Mouse (Mus musculus) cerebellum, postnatal 10 days (tissue): ENCODE measurements around the gene Psmd1.

Source experiments
- DNase-seq, 2 experiments: peaks; one replicate each; pipeline ENCODE4 v3.0.0; 2021; ENCODE audit warnings: mixed read lengths in 2 of 2

Gene Psmd1

GRCm38 (mm10) chr1:86160479-86160878 lies 96.3 kb downstream of the Psmd1 start:
- DNase-seq, result no peak

DNA sequence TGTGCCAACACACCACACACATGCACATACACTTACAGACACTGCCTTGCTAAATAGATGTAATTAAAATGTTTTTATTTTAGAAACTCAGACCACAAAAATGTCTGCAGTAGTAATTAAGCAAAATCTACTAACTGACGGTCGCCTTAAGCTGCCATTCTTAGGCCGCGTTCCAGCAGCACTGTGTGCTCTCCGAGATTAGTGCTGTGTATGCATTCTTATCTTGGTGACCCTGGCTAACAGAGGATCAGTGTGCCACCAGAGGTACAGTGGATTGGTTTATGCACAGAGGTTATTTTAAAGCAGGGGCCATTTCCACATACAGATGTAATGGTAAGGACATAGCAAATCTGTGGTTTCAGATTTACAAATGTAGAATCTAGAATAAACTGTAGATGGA lies 96.9 kb downstream of the Psmd1 start:
- no peak for DNase-seq

- no peak for DNase-seq
Measured at GRCm38 (mm10) chr1:86174602-86175001, 110.4 kb downstream of the Psmd1 start.

DNA sequence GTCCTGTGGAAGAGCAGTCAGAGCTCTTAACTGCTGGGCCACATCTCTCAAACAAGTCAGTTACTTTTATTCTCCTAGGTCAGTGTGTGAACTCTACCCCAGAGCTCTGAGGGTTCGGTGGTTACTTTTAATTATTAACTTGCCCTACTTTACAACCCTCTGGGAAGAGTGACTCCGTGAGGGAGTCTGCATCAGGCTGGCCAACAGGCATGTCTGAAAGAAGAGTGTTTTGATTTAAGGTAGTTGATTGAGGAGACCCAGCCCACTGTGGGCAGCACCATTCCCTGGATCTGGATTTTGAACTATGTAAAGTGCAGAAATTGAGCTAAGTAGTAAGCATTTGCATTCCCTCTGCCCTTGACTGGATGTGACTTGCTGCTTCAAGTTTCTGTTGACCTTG lies 111.9 kb downstream of the Psmd1 start:
- DNase-seq, result no peak

DNA sequence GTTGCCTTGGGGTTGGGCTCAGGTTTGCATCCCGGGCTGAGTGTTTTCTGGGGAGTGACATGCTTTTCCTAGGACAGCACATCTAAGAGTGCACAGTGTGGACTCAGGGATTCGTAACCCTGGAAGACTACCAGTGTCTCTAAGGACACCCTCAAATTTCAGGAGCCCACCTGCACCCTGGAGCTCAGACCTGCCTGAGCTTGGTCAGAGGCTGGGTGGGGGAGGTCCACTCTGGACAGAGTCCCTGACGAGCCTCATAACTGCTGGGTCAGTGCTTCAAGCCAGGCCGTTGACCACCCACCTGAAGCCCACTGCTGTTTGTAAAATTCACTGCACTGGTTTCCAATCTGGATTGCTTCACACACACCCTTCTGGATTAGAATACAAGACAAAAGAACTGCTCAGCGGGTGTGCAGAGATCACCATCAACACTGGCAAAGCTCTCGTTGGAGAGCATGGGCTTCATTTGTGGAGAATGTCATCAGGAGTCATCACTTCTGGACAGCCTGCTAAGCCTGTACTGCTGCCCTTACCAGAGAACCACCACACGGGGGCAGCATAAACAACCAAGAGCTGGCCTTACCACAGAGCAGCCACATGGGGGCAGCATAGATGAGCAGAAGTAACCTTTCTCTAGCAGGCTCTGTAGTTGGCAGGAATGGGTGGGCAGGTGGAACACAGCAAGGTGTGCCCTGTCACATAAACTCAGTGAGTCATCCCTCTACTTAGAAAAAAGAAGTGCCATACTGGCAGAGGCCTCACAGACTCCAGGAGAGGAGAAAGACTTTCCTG lies 114.5 kb downstream of the Psmd1 start:
- DNase-seq, result peak; percentile 94 to 96

DNA sequence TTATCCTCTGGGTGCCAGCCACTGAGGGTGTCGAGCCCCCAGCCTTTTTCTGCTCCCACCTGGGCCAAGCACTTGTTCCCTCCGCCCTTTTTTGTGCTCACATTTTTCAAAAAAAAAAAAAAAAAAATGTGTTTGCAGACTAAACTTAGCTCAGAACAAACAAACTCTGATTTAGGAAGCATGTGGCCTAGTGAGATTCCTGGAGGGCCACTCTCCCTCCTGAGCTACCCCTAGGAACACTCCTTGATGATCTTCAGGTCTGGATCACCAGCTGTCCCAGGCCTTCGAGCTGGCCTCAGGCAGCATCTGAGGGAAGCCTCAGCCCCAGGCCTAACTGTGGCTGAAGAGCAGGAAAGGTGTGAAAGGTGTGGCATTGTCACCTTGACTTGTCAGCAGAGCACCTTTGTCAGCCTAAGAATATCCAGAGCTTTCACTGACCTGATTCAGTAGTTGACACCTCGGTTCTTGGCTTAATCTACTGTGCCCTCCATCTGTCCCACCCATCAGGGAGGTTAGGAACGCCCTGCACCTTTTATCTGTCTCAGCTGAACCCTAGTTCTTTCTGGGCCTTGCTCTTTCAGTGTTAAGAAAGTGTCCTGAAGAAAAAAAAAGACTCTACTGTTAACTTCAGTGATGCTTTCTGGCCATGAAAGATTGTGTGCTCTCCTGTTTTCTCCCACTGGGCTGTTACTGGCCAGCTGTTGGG lies 118.0 kb downstream of the Psmd1 start:
- DNase-seq, result no peak

GRCm38 (mm10) chr1:86183577-86184263 lies 119.5 kb downstream of the Psmd1 start:
- no peak for DNase-seq

- no peak for DNase-seq
Measured at GRCm38 (mm10) chr1:86186762-86187161, 122.6 kb downstream of the Psmd1 start.

- DNase-seq, result no peak
Measured at GRCm38 (mm10) chr1:86187856-86188255, 123.7 kb downstream of the Psmd1 start.

DNA sequence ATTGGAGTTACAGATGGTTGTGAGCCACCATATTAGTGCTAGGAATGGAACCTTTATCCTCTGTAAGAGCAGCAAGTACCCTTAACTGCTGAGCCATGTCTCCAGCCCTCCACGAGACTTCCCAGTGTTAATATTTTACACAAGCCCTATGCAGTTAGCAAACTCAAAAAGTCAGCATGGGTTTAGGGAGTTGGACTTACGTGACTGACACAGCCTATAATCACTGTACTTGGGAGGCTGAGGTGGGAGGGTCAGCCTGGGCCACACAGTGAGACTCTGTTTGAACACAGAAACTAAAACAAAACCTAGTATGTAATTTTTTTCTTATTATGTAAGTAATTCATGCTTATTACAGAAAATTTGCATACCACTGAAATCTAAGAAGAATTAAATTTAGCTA lies 124.1 kb downstream of the Psmd1 start:
- DNase-seq, result no peak
